Mouse (Mus musculus) heart, adult 2 months (tissue): ENCODE data around the gene Gm9844.

Experiments
- CTCF ChIP-seq: fragments of 200-600 bp; IDR thresholded peaks from 2 replicates; pipeline ENCODE4 v1.8.1; 2022; ENCODE audit warnings: antibody characterized with exemption, mild to moderate bottlenecking, moderate library complexity
- EP300 ChIP-seq: fragments of 200-500 bp; IDR thresholded peaks from 2 replicates; pipeline ENCODE4 v1.6.1; 2011; ENCODE audit warnings: low read depth, low read length, control low read depth; ENCODE audit not compliant: insufficient read depth
- POLR2A ChIP-seq: fragments of 200-500 bp; IDR thresholded peaks from 2 replicates; pipeline ENCODE4 v1.6.1; 2011; ENCODE audit warnings: mild to moderate bottlenecking, low read depth, low read length, control low read depth; ENCODE audit not compliant: insufficient read depth

GRCm38 (mm10) chr7:24890281-24891216, 28.5 kb downstream of the Gm9844 start:
- TF ChIP-seq CTCF = no peak
- TF ChIP-seq POLR2A = peak; percentile 33; the same call in 1 of the 2 replicates
- peak; percentile 95 for TF ChIP-seq EP300
